Mouse (Mus musculus) G1E (cell line): ENCODE measurements around the gene Ccndbp1. TPM values are rescaled to one million over a fixed set of nuclear protein-coding genes. Genes with fewer than 3 reads are reported as not detected.

ENCODE experiments used
- ATAC-seq: 2 replicates; pipeline ENCODE4 v1.8.0; 2016; ENCODE audit warnings: mild to moderate bottlenecking; ENCODE audit not compliant: insufficient number of reproducible peaks, poor library complexity, low FRiP score, severe bottlenecking; ENCODE audit errors: extremely low read depth
- DNase-seq: peaks from one replicate; pipeline ENCODE4 v3.0.0; 2012; ENCODE audit warnings: low spot score
- H3K27me3 ChIP-seq: 2 replicates; pipeline ENCODE4 v1.6.1; 2012; ENCODE audit warnings: mild to moderate bottlenecking, low read length, inconsistent platforms; ENCODE audit not compliant: insufficient read depth
- H3K36me3 ChIP-seq: replicated peaks from 2 replicates; pipeline ENCODE3; 2012; ENCODE audit warnings: mild to moderate bottlenecking, inconsistent platforms
- H3K4me1 ChIP-seq: 2 replicates; pipeline ENCODE4 v1.6.1; 2012; ENCODE audit warnings: low read depth, low read length, inconsistent platforms, mixed read lengths; ENCODE audit not compliant: insufficient read depth
- H3K4me3 ChIP-seq: 2 replicates; pipeline ENCODE4 v1.5.1; 2012; ENCODE audit warnings: low read depth, mild to moderate bottlenecking, inconsistent platforms, low read length, moderate library complexity, mixed read lengths
- H3K9me3 ChIP-seq: replicated peaks from 2 replicates; pipeline ENCODE4 v1.6.1; 2012; ENCODE audit warnings: inconsistent platforms
- CTCF ChIP-seq: IDR thresholded peaks from 2 replicates; pipeline ENCODE4 v1.5.1; 2012; ENCODE audit warnings: low read depth, low read length, inconsistent platforms, mixed read lengths
- GATA1 ChIP-seq: IDR thresholded peaks from 2 replicates; pipeline ENCODE4 v1.6.1; 2012; ENCODE audit warnings: borderline replicate concordance, low read length, inconsistent platforms, mixed read lengths
- GATA2 ChIP-seq: IDR thresholded peaks from 2 replicates; pipeline ENCODE4 v1.6.1; 2012; ENCODE audit warnings: low read depth, low read length, inconsistent platforms, borderline replicate concordance
- POLR2AphosphoS5 ChIP-seq: IDR thresholded peaks from 2 replicates; pipeline ENCODE4 v1.6.1; 2012; ENCODE audit warnings: low read depth, low read length, inconsistent platforms; ENCODE audit not compliant: insufficient replicate concordance
- TAL1 ChIP-seq: conservative IDR thresholded peaks from 2 replicates; pipeline ENCODE4 v1.6.1; 2012; ENCODE audit warnings: low read depth, low read length, inconsistent platforms, mixed read lengths
- polyA plus RNA-seq: library from polyadenylated mRNA; stranded (reverse); fragments of >175 nt; gene quantifications from 2 replicates; pipeline ENCODE4 v1.2.3, GENCODE M21; 2012
- total RNA-seq, 2 experiments: library from RNA; stranded (forward) in 1 of 2; stranded (reverse) in 1 of 2; fragments of 200-1000 nt in 1 of 2; fragments of >200 nt in 1 of 2; fragmentation: Nextera tagmentation in 1 of 2; gene quantifications; 2 replicates each; pipeline ENCODE4 v1.2.3; 2014 to 2017

Gene Ccndbp1
- total and polyA plus RNA-seq, 3 experiments = 14.7 to 66.2 (median 55.4) TPM

DNA sequence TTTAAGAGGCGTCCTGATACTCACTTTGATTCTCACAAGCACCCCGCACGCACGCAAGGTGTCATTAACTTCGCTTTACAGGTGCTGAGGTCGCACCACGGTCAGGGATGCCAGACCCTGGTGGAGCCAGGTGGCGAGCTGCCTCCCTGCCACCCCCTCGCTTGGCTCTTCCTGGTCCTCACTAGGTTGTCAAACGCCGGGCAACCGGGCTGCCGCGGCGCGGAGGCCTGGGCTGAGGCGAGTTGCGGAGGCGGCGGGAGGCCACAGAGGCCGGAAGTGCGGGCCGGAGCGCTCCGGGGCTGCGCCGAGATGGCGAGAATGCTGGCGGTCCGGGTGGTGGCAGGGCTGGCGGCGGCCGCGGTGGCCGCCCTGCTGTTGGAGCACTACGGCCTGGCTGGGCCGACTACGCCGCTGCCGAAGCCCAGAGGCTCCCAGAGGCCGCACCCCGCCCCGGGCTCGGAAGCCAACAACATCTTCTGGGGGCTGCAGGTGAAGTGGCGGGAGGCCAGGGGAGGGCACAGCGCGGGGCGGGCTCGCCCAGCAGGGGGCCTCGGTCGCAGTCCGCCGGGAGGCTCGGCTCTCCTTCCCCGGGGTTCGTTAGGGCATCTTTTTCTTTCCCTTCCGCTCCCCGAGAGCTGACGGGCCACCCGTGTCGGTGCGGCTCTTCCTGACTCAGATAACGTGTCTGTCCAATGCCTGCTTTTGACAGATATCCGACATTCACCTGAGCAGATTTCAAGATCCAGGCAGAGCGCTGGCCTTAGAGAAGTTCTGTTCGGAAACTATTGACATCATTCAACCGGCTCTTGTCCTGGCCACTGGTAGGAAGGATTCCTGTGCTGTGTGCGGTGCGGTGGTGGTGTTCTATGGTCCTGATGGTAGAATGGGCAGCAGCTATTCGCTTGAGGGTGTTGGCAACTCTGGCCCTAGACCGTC, 30.9 kb upstream of the Ccndbp1 start, which contains the start of gene Tmem62:
Gene Tmem62, plus strand, starts transcription at position 28 of the 936 bp plus-strand sequence.
- TF ChIP-seq CTCF (no peak), POLR2AphosphoS5 (no peak), GATA1 (no peak), TAL1 (no peak), GATA2 (no peak)
- H3K9me3 ChIP-seq = no peaks in the 10 kb centered on the region
- peaks cover 19% of the 10 kb centered on the region for H3K36me3 ChIP-seq
- ATAC-seq (peak; percentile 22), DNase-seq (peak; percentile 85)
- peaks cover 13% of the 10 kb centered on the region for H3K4me1 ChIP-seq
- H3K27me3 ChIP-seq = no peaks in the 10 kb centered on the region
- peak within 1 kb of the TSS; percentile 82 for H3K4me3 ChIP-seq

GRCm38 (mm10) chr2:120977926-120978692, 30.1 kb upstream of the Ccndbp1 start:
- no peak for TF ChIP-seq GATA1
- TF ChIP-seq POLR2AphosphoS5 = no peak
- TF ChIP-seq CTCF = no peak
- no peak for TF ChIP-seq GATA2
- TF ChIP-seq TAL1 = no peak
- peaks cover 10% of the 10 kb centered on the region for H3K4me1 ChIP-seq
- no peaks in the 10 kb centered on the region for H3K27me3 ChIP-seq
- H3K36me3 ChIP-seq = peaks cover 20% of the 10 kb centered on the region
- ATAC-seq (no peak), DNase-seq (no peak)
- peak overlapping the region; percentile 82 for H3K4me3 ChIP-seq
- no peaks in the 10 kb centered on the region for H3K9me3 ChIP-seq

- H3K27me3 ChIP-seq = no peaks in the 10 kb centered on the region
- ATAC-seq = no peak
- DNase-seq = no peak
- H3K4me1 ChIP-seq = peaks cover 10% of the 10 kb centered on the region
- H3K36me3 ChIP-seq = peaks cover 22% of the 10 kb centered on the region
- H3K9me3 ChIP-seq = no peaks in the 10 kb centered on the region
- no peak overlapping the region for H3K4me3 ChIP-seq
- TF ChIP-seq GATA1 (no peak), TAL1 (no peak), POLR2AphosphoS5 (no peak), GATA2 (no peak), CTCF (no peak)
These were observed 29.5 kb upstream of the Ccndbp1 start for GRCm38 (mm10) chr2:120978693-120979037.

- TF ChIP-seq GATA1 = no peak
- no peak for TF ChIP-seq POLR2AphosphoS5
- TF ChIP-seq GATA2 = no peak
- TF ChIP-seq CTCF = no peak
- TF ChIP-seq TAL1 = no peak
- H3K36me3 ChIP-seq = peaks cover 24% of the 10 kb centered on the region
- no peaks in the 10 kb centered on the region for H3K27me3 ChIP-seq
- H3K9me3 ChIP-seq = no peaks in the 10 kb centered on the region
- H3K4me3 ChIP-seq = no peak overlapping the region
- no peak for ATAC-seq
- peaks cover 10% of the 10 kb centered on the region for H3K4me1 ChIP-seq
- no peak for DNase-seq
These were observed 28.4 kb upstream of the Ccndbp1 start for GRCm38 (mm10) chr2:120979819-120980218.

- Histone ChIP-seq H3K4me1 (peaks cover 10% of the 10 kb centered on the region), H3K27me3 (no peaks in the 10 kb centered on the region), H3K9me3 (no peaks in the 10 kb centered on the region), H3K36me3 (peaks cover 29% of the 10 kb centered on the region), H3K4me3 (no peak overlapping the region)
- ATAC-seq (no peak), DNase-seq (no peak)
- TF ChIP-seq TAL1 (no peak), GATA1 (no peak), POLR2AphosphoS5 (no peak), GATA2 (no peak), CTCF (no peak)
These were observed 27.3 kb upstream of the Ccndbp1 start for GRCm38 (mm10) chr2:120980861-120981260.

DNA sequence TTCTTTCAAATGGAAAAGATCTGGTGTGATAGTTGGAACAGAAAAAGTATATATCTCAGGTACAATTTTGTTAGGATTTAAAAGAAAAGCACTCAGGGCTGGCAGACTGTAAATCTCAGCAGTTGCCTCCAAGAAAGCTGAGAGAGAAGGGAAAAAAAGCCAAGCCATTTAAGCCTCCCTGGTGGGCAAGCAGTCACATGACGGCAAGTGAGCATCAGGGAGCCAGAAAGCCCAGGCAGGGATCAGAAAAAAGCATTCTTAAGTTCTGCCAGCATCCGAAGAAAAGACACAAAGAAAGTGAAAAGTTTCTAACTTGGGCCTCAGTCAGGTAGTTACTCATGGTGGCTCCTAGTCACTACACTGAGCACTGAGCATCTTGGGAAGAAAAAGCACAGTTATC, 24.6 kb upstream of the Ccndbp1 start:
- no peaks in the 10 kb centered on the region for H3K27me3 ChIP-seq
- H3K9me3 ChIP-seq = no peaks in the 10 kb centered on the region
- TF ChIP-seq GATA1 = no peak
- no peak for TF ChIP-seq GATA2
- TF ChIP-seq POLR2AphosphoS5 = no peak
- TF ChIP-seq CTCF = no peak
- no peak for TF ChIP-seq TAL1
- no peak overlapping the region for H3K4me3 ChIP-seq
- no peak for DNase-seq
- no peaks in the 10 kb centered on the region for H3K4me1 ChIP-seq
- H3K36me3 ChIP-seq = peaks cover 40% of the 10 kb centered on the region
- no peak for ATAC-seq
